Comparison of ENCODE assay signal across 9 mouse cellular contexts in the genomic region with DNA sequence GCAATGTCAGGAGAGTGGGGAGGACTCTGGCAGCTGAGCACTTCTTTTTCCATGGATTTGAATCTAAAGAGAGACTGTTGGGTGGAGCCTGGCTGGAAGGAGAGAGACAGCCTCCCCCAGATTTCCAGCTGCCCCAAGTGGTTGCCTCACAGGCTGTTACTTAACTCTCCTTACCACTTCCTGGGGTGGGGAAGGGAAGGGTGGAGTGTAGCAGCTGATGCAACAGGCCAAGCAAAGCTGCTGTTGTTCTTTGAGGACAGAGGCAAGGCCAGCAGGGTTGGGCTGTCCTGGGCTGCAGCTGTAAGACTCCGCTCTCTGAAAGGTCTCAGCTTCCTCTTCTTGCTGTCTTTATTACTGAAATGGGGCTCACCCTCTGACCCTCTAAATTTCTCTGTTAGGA. TPM values are rescaled to one million over a fixed set of nuclear protein-coding genes. Genes with fewer than 3 reads are reported as not detected.
DNase-seq lines count a peak whose midpoint lies in the region; ATAC-seq and TF ChIP-seq lines count a peak whose summit lies in the region.
"Had no signal": no experiment of that assay in that cellular context is flagged by ENCODE, and none has a peak within 500 bp of the region (broad histone marks: within the 10 kb centered on the region; RNA-seq: fewer than 3 reads in every experiment).

No protein-coding gene starts in this region.

- peak; percentile 95 for ATAC-seq in stomach, postnatal 0 days (ENCODE audit: low FRiP score, low TSS enrichment)
- ATAC-seq in forebrain, embryonic 15.5 days (replicated peaks), result no peak

- H3K4me2 ChIP-seq in stomach, postnatal 0 days (replicated peaks; ENCODE audit: low read depth), result no peak overlapping the region
- no peak overlapping the region for H3K4me2 ChIP-seq in forebrain, embryonic 15.5 days (replicated peaks)

- no peaks in the 10 kb centered on the region for H3K27me3 ChIP-seq in ES-Bruce4 (ENCODE audit: control insufficient read depth, insufficient read depth, low read length, poor library complexity, severe bottlenecking)
- H3K27me3 ChIP-seq in stomach, postnatal 0 days (ENCODE audit: control insufficient read depth, insufficient read depth, low read length), result no peaks in the 10 kb centered on the region
- no peaks in the 10 kb centered on the region for H3K27me3 ChIP-seq in forebrain, embryonic 15.5 days

- DNase-seq in adipocyte (ENCODE audit: low spot score), result peak; percentile 96
- DNase-seq in gastrocnemius, postnatal 36 days, result peak; percentile 55 to 70
- DNase-seq in kidney, postnatal 10 days, result peak; percentile 54
- peak; percentile 77 for DNase-seq in stomach, postnatal 0 days (ENCODE audit: low spot score)
- no peak for DNase-seq in neural tube, embryonic 10.5 days (ENCODE audit: extremely low spot score, low spot score)

- H3K4me3 ChIP-seq in ES-Bruce4 (ENCODE audit: low read depth, low read length) (0 out of 2 replicates have a peak overlapping the region, but pooled peaks have one; percentile 11), macrophage (ENCODE audit: inconsistent target) (no peak overlapping the region)
- H3K4me3 ChIP-seq in stomach, postnatal 0 days (ENCODE audit: low read depth, low read length), result no peak overlapping the region
- H3K4me3 ChIP-seq in forebrain, embryonic 15.5 days, result no peak overlapping the region
- H3K4me3 ChIP-seq: layer of hippocampus, adult 2 months had no signal

- H3K27ac ChIP-seq in ES-Bruce4 (ENCODE audit: insufficient read depth, low read length), result peak overlapping the region; percentile 96
- peak overlapping the region; percentile 87 for H3K27ac ChIP-seq in macrophage
- peak overlapping the region; percentile 82 for H3K27ac ChIP-seq in stomach, postnatal 0 days (replicated peaks)
- H3K27ac ChIP-seq in forebrain, embryonic 15.5 days (replicated peaks), result no peak overlapping the region
- H3K27ac ChIP-seq: layer of hippocampus, adult 2 months had no signal

- TF ChIP-seq POLR2A in ES-Bruce4 (IDR thresholded peaks at IDR 0.05; ENCODE audit: insufficient read depth, low read length), result peak; percentile 59

- TF ChIP-seq EP300 in ES-Bruce4 (IDR thresholded peaks at IDR 0.05; ENCODE audit: insufficient read depth, low read depth, low read length), result peak; percentile 88
- no peak for TF ChIP-seq EP300 in stomach, postnatal 0 days (optimal IDR thresholded peaks at IDR 0.05)

- TF ChIP-seq CTCF in ES-Bruce4 (IDR thresholded peaks at IDR 0.05; ENCODE audit: low read depth, low read length), result no peak
- TF ChIP-seq CTCF in stomach, postnatal 0 days (IDR thresholded peaks at IDR 0.05; ENCODE audit: low read depth), result peak; percentile 15; the same call in 1 of the 2 replicates

- no peaks in the 10 kb centered on the region for H3K9me3 ChIP-seq in ES-Bruce4 (replicated peaks; ENCODE audit: control insufficient read depth, insufficient read depth, low read length, poor library complexity, severe bottlenecking)
- no peaks in the 10 kb centered on the region for H3K9me3 ChIP-seq in stomach, postnatal 0 days (ENCODE audit: control insufficient read depth, low read length)
- no peaks in the 10 kb centered on the region for H3K9me3 ChIP-seq in forebrain, embryonic 15.5 days

- intact Hi-C loops in gastrocnemius, postnatal 36 days (cut with DNase I), result no loop called here

- H3K9ac ChIP-seq in ES-Bruce4 (ENCODE audit: low read depth, poor library complexity, severe bottlenecking), result peak overlapping the region; percentile 50; the same call in 1 of the 2 replicates
- H3K9ac ChIP-seq in stomach, postnatal 0 days (ENCODE audit: low read length), result no peak overlapping the region
- H3K9ac ChIP-seq in forebrain, embryonic 15.5 days (replicated peaks), result no peak overlapping the region

- H3K36me3 ChIP-seq in ES-Bruce4 (ENCODE audit: control insufficient read depth, insufficient read depth, low read length, poor library complexity, severe bottlenecking) (no peaks in the 10 kb centered on the region), macrophage (ENCODE audit: inconsistent target) (no peaks in the 10 kb centered on the region)
- no peaks in the 10 kb centered on the region for H3K36me3 ChIP-seq in stomach, postnatal 0 days (ENCODE audit: control insufficient read depth, insufficient read depth, low read length)
- H3K36me3 ChIP-seq in forebrain, embryonic 15.5 days, result no peaks in the 10 kb centered on the region

- no peaks in the 10 kb centered on the region for H3K79me2 ChIP-seq in macrophage (ENCODE audit: inconsistent target)

- WGBS in macrophage (ENCODE audit: missing documents), result 0% methylated on average over 1 of the region's 1 CpGs
- 23% methylated on average over 1 of the region's 1 CpGs for WGBS in stomach, postnatal 0 days
- 85% methylated on average over 1 of the region's 1 CpGs for WGBS in forebrain, embryonic 15.5 days

- H3K4me1 ChIP-seq in ES-Bruce4 (ENCODE audit: control insufficient read depth, insufficient read depth, low read length), result peaks cover 3% of the 10 kb centered on the region
- no peaks in the 10 kb centered on the region for H3K4me1 ChIP-seq in stomach, postnatal 0 days (replicated peaks; ENCODE audit: control insufficient read depth, insufficient read depth)
- H3K4me1 ChIP-seq in forebrain, embryonic 15.5 days, result no peaks in the 10 kb centered on the region; the same call in 1 of the 2 replicates

RNA-seq across cellular contexts. Expression of gene Mrpl33, which starts 5.6 kb away (rescaled TPM):
- polyA plus RNA-seq in ES-Bruce4 (2011; ENCODE audit: insufficient read depth, insufficient read length, low read depth, missing spikeins) (161 and 173 TPM in 2 replicates), macrophage (2018) (82.1 to 184 TPM (median 121 TPM) in 3 replicates)
- total RNA-seq in gastrocnemius, postnatal 36 days (2021), result 100 to 1,000 TPM; 233 to 261 TPM
- total RNA-seq in macrophage (2018; cell fraction: chromatin; rRNA removed), result 10 to 100 TPM in 25 of 26 experiments, 1 to 10 TPM in 1; 10.0 to 81.9 (median 34.8) TPM
- 100 to 1,000 TPM in 24 of 26 experiments, 10 to 100 TPM in 2; 95.5 to 185 (median 126) TPM for total RNA-seq in macrophage (2018; cell fraction: cytosol; rRNA removed)
- total RNA-seq in macrophage (2018; cell fraction: nucleus; rRNA removed), result 100 to 1,000 TPM in 2 of 26 experiments, 10 to 100 TPM in 24; 24.9 to 103 (median 51.3) TPM
- 359 and 382 TPM in 2 replicates for polyA plus RNA-seq in stomach, postnatal 0 days (2015; fragmentation: Nextera tagmentation; extraction: Ambion mirVana)
- 204 and 220 TPM in 2 replicates for polyA plus RNA-seq in forebrain, embryonic 15.5 days (2015; fragmentation: Nextera tagmentation; extraction: Ambion mirVana)
